Mouse (Mus musculus) WW6 (cell line): ENCODE measurements around the gene Dars.
"Not testable (repeated sequence)": the region's sequence is repeated elsewhere in the genome, so short reads cannot be mapped to it uniquely, and the experiment has no call there.

Source experiments
- DNase-seq: peaks from one replicate; pipeline ENCODE4 v3.0.0-alpha.2; 2013; ENCODE audit warnings: low read depth, low spot score

Dars gene

DNA sequence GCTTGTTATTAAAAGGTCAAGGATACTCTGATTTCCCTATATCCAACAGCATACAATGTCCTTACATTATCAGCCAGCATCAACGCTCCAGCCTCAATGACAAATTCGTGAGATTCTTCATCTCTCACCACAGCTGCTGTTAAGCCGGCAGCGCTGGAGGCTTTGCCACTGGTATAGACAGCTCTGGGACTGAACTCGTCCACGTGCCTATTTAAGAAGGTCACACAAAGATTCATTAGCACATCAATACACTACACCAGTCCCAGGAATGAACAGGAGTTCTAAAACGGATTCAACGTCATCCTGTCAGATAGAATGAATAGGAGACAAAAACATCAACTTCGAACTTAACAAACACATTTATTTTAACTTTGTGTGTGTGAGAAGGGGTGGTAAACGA lies 72.9 kb downstream of the Dars start:
- DNase-seq: no peak

GRCm38 (mm10) chr1:128337708-128338320 lies 79.4 kb downstream of the Dars start:
- DNase-seq: no peak

DNA sequence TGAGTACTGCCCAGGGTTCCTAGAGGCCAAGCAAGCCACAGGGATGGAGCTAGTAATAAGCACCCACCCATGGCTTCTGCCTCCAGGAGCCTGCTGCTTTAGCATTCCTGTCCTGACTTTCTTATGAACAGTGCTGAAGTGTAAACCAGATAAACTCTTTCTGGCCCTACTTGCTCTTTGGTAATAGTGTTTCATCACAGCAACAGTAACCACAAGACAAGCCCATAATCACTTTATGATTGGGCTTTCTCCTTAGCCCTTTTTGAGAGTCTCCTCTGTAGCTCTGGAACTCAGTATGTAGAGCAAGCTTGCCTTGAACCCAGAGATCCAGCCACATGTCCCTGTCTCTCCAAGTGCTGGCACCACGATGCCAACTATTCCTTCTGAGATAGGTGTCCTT lies 86.9 kb downstream of the Dars start:
- DNase-seq: no peak

DNA sequence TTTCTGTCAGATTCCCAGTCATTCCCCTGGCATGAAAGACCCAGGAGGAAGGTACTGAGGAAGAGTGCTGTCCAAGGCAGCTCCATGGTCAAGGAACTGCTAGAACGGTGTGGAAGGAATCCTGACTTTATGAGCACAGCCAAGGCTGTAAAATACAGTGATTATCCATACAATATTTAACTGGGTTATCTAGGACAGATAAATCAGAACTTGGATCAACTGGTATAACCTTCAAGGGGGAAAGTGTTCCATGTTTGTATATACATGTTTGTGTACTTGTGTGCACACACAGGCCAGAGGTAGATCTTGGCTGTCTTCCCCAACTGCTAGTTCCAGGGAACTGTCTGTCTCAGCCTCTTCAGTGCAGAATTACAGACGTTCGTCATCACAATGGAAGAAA lies 89.0 kb downstream of the Dars start, which contains the start of gene Lct:
Gene Lct, minus strand, starts transcription at position 101 of the 400 bp plus-strand sequence.
- DNase-seq: no peak

DNA sequence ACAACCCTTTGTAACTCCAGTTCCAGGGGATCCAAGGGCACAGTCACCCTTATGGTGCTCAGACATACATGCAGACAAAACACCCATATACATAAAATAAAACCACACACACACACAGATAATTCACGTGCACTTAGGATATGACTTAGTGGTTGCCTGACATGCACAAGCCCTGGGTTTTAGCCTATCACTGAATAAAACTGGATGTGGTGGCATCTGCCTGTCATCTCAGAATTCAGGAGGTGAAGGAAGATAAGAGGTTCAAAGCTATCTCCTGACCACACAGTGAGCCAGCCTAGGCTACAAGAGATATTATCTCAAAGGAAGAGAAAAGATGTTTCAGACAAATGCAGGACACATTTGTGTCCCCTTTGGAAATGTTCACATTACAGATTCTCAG lies 90.0 kb downstream of the Dars start:
- no peak for DNase-seq

DNA sequence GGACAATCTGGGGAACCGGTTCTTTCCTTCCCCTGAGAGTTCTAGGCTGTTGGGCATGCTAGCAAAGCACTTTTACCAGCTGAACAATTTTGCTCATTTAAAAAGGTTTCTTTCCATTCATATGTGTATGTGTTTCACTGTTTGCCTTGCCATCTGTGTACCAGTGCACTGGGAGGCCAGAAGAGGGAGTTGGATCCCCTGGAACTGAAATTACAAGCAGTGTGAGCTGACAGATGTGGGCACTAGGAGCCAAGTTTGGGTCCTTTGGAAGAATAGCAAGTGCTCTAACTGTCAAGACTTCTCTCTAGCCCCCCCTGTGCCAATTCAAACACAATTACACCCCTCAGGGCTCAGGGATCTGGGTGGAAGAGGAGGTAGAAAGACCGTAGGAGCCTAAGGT lies 92.4 kb downstream of the Dars start:
- no peak for DNase-seq

- no peak for DNase-seq
Observed at GRCm38 (mm10) chr1:128323026-128323643, 94.0 kb downstream of the Dars start.

DNA sequence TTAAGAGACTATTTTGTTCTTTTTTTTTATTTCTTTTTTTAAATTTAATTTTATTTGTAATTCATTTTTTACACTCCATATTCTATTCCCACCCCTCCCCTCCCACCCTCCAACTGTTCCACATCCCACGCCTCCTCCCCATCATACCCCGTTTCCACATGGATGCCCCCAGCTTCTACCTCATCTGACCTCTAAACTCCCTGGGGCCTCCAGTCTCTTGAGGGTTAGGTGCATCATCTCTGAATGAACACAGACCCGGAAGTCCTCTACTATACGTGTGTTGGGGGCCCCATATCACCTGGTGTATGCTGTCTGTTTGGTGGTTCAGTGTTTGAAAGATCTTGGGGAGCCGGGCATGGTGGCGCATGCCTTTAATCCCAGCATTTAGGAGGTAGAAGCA lies 97.9 kb downstream of the Dars start:
- DNase-seq: not testable (repeated sequence)

DNA sequence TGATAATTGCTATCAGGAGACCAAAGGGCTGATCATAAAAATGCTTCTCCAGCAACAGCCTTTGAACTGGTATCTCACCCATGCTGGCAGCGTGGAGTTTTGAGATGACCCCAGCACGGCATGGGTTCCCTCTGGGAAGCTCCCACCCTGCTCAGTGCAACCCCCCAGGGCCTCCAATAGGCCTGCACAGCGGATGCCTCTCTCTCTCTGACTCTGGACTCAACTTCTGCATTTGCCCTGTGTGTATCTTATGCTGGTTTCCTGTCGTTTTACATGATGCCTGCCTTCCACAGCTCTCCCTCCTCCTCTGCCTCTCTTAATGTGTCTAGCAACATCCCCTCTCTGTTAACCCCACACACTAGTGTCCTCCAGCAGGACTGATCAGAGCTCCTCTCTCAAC lies 102.5 kb downstream of the Dars start:
- no peak for DNase-seq
